Mouse (Mus musculus) lung, postnatal 0 days (tissue): ENCODE data around the gene Siva1. TPM values are rescaled to one million over a fixed set of nuclear protein-coding genes. Genes with fewer than 3 reads are reported as not detected.

ENCODE experiments used
- ATAC-seq: fragments of 200-750 bp; cut with Nextera tagmentation; 2 replicates; pipeline ENCODE4 v1.8.0; 2017; ENCODE audit warnings: moderate library complexity
- DNase-seq: peaks from one replicate; pipeline ENCODE4 v3.0.0-alpha.2; 2016; ENCODE audit warnings: low spot score
- H3K27ac ChIP-seq: fragments of 300-500 bp; sonication (generic); 2 replicates; pipeline ENCODE4 v1.5.1; 2014; ENCODE audit warnings: antibody characterized with exemption, mild to moderate bottlenecking, low read length, mixed read lengths
- H3K27me3 ChIP-seq: fragments of 300-500 bp; sonication (generic); replicated peaks from 2 replicates; pipeline ENCODE4 v1.6.1; 2014; ENCODE audit warnings: low read length, mixed read lengths; ENCODE audit not compliant: insufficient read depth
- H3K36me3 ChIP-seq: fragments of 300-500 bp; sonication (generic); 2 replicates; pipeline ENCODE4 v1.6.1; 2014; ENCODE audit warnings: low read length, mixed read lengths; ENCODE audit not compliant: insufficient read depth
- H3K4me1 ChIP-seq: fragments of 300-500 bp; sonication (generic); 2 replicates; pipeline ENCODE4 v1.6.1; 2014; ENCODE audit warnings: antibody characterized with exemption, low read depth, low read length, mixed read lengths; ENCODE audit not compliant: insufficient read depth
- H3K4me2 ChIP-seq: fragments of 300-500 bp; sonication (generic); replicated peaks from 2 replicates; pipeline ENCODE4 v1.6.1; 2014; ENCODE audit warnings: low read depth, mild to moderate bottlenecking, low read length, moderate library complexity, mixed read lengths
- H3K4me3 ChIP-seq: fragments of 300-500 bp; sonication (generic); 2 replicates; pipeline ENCODE4 v1.5.1; 2014; ENCODE audit warnings: low read depth, low read length
- H3K9ac ChIP-seq: fragments of 300-500 bp; sonication (generic); replicated peaks from 2 replicates; pipeline ENCODE4 v1.6.1; 2014; ENCODE audit warnings: low read depth, mild to moderate bottlenecking
- H3K9me3 ChIP-seq: fragments of 300-500 bp; sonication (generic); 2 replicates; pipeline ENCODE4 v1.6.1; 2016; ENCODE audit warnings: low read length, mixed read lengths
- CTCF ChIP-seq: IDR thresholded peaks from 2 replicates; pipeline ENCODE4 v1.5.1; 2016; ENCODE audit warnings: antibody characterized with exemption, mild to moderate bottlenecking
- EP300 ChIP-seq: IDR thresholded peaks from 2 replicates; pipeline ENCODE4 v1.6.1; 2016; ENCODE audit warnings: antibody characterized with exemption, mild to moderate bottlenecking, control low read depth
- WGBS: fragments of 180-500 bp; shearing (Covaris S2); extraction: QIAGEN DNeasy Blood & Tissue Kit; methylation state at CpG from one replicate; pipeline ENCODE4 v1.1.7; 2014; 5-methylcytosine and 5-hydroxymethylcytosine counted together
- polyA plus RNA-seq: library from polyadenylated mRNA; unstranded; fragments of >200 nt; fragmentation: Nextera tagmentation; extraction: Ambion mirVana; gene quantifications from 2 replicates; pipeline ENCODE4 v1.2.1, GENCODE M21; 2015

The Siva1 gene
- polyA plus RNA-seq, 1 experiment from 2014 or later: 152 TPM

DNA sequence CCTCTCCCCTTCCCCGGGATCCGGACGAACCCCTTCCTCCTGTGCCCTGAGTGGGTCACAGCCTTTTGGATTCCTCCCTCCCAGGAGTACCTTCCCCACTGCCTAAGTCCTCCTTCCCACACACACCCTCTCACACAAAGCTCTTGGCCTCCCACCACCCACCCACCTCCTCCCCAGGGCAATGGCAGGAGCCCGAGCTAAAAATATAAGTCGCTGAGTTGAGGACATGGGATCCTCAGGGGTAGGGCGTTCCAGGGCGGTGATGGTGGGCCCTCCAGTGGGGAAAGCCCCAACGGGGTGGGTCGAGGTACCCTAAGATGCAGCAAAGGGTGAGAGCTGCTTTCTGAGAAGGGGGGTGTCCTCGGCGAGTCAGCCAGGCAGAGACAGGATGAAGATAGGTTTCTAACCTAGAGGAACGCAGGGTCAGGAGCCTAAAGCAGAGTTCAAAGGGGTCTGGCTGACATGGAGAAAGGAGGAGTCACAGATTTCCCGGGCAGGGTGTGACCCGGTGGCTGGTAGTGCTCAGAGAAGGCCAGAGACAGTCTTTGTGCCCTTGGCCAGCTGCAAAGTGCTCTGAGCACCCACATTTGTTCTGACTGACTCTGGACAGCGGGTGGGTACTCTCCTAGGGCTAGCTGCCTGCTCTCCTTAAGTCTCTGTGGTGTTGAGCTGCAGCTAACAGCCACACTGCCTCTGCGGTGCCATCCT is 24.0 kb upstream of the Siva1 start:
- TF ChIP-seq EP300 (no peak), CTCF (no peak)
- Histone ChIP-seq H3K27me3 (peaks cover 4% of the 10 kb centered on the region; the same call in 1 of the 2 replicates), H3K4me2 (peak overlapping the region; percentile 90), H3K36me3 (no peaks in the 10 kb centered on the region), H3K9ac (peak overlapping the region; percentile 29; the same call in 1 of the 2 replicates), H3K9me3 (no peaks in the 10 kb centered on the region), H3K27ac (peak overlapping the region; percentile 72), H3K4me1 (peaks cover 6% of the 10 kb centered on the region), H3K4me3 (peak overlapping the region; percentile 45)
- DNase-seq: no peak
- no peak; the same call in 1 of the 2 replicates for ATAC-seq
- WGBS: 21% methylated on average over 13 of the region's 16 CpGs

DNA sequence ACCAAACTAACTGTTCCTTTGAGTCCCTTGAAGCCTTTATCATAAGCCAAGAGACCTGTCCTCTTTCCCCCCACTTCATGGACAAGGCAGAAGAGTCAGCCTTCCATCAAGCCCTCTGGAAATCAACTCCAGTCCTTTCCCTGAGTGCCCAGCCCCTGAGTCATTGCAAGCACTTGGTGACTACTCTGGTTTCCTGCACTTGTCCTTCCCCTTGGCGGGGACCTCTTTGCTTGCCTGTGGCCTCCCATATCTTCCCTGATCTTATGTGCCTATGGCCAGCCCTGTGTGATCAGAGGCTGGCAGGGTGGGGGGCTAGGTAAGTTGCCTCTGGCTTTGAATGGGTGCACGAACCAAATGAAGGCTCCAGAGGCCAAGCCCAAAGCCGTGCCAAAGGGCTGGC is 22.6 kb upstream of the Siva1 start:
- H3K27ac ChIP-seq: no peak overlapping the region
- H3K4me3 ChIP-seq: no peak overlapping the region
- no peaks in the 10 kb centered on the region for H3K36me3 ChIP-seq
- TF ChIP-seq EP300: no peak
- TF ChIP-seq CTCF: no peak
- ATAC-seq (no peak), DNase-seq (peak; percentile 61)
- no peak overlapping the region for H3K4me2 ChIP-seq
- no peaks in the 10 kb centered on the region for H3K9me3 ChIP-seq
- peaks cover 6% of the 10 kb centered on the region for H3K4me1 ChIP-seq
- no peak overlapping the region for H3K9ac ChIP-seq
- WGBS: 66% methylated on average over 3 of the region's 3 CpGs
- H3K27me3 ChIP-seq: peaks cover 4% of the 10 kb centered on the region; the same call in 1 of the 2 replicates

DNA sequence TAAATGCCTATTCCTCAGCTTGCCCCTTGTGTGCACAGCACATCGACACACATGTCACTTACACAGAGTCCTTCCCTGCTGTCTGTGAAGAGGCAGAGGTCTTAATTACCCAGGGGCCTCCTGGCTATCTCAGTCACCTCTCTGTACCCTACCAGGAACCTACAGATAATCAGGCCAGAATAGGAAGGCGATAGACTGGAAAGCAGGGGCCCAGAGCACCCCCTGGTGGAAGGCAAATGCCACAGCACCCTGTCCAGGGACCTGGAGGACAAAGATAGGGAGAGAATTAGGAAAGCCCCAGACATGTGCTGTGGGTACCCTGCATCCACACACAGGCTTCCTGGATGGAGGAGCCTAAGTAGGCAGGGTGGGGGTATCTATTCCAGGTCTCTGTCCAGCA is 20.7 kb upstream of the Siva1 start:
- H3K9ac ChIP-seq: no peak overlapping the region
- TF ChIP-seq CTCF: peak; percentile 91
- TF ChIP-seq EP300: no peak
- no peak overlapping the region for H3K4me3 ChIP-seq
- peaks cover 4% of the 10 kb centered on the region; the same call in 1 of the 2 replicates for H3K27me3 ChIP-seq
- no peaks in the 10 kb centered on the region for H3K36me3 ChIP-seq
- peak; percentile 77 for DNase-seq
- H3K4me2 ChIP-seq: no peak overlapping the region
- no peak for ATAC-seq
- H3K4me1 ChIP-seq: peaks cover 12% of the 10 kb centered on the region
- WGBS: 20% methylated on average over 2 of the region's 2 CpGs
- no peak overlapping the region for H3K27ac ChIP-seq
- H3K9me3 ChIP-seq: no peaks in the 10 kb centered on the region

DNA sequence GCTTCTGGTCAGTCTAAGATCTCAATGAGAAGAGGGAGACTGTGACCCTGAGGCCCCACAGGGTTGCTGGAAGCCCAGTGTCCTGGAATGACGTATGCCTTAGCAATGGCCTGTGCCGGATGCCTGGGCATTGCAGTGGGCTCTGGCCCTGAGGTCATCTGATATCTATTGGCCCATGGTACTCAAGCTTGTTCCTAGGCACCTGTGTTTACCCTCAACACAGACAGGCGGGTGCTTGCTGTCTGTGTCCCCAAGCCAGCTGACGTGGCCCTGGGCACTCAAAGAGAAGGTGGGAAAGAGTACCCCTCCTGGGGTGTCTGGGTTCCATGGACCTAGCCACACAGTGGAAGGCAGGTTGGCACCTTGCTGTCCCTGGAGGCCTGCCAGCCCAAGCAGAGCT is 18.8 kb upstream of the Siva1 start:
- H3K4me3 ChIP-seq: no peak overlapping the region
- TF ChIP-seq EP300: no peak
- TF ChIP-seq CTCF: no peak
- no peak overlapping the region for H3K27ac ChIP-seq
- no peaks in the 10 kb centered on the region for H3K36me3 ChIP-seq
- 70% methylated on average over 3 of the region's 4 CpGs for whole genome bisulfite sequencing
- H3K9me3 ChIP-seq: no peaks in the 10 kb centered on the region
- no peak overlapping the region for H3K9ac ChIP-seq
- DNase-seq (no peak), ATAC-seq (no peak)
- H3K4me1 ChIP-seq: peaks cover 15% of the 10 kb centered on the region
- peaks cover 4% of the 10 kb centered on the region; the same call in 1 of the 2 replicates for H3K27me3 ChIP-seq
- no peak overlapping the region for H3K4me2 ChIP-seq

DNA sequence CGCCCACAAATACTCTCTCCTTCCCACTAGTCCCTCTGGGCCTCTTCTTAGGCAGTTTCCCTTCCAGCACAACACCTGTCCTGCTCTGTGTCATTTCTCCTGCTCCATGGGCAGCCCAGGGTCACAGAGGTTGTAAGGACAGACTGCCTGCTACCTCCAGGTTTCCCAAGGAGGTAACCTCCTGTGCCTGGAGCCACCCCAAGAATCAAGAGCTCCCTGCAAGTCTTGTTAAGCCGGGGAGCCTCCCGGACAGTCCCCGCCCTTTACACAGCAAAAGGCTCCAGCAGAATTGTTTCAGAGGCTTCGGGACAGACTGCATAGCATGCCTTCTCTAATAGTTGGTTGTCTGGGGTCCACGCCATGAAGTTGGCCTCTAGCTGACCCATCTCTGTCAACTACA is 18.0 kb upstream of the Siva1 start:
- H3K4me2 ChIP-seq: no peak overlapping the region
- ATAC-seq: no peak

DNA sequence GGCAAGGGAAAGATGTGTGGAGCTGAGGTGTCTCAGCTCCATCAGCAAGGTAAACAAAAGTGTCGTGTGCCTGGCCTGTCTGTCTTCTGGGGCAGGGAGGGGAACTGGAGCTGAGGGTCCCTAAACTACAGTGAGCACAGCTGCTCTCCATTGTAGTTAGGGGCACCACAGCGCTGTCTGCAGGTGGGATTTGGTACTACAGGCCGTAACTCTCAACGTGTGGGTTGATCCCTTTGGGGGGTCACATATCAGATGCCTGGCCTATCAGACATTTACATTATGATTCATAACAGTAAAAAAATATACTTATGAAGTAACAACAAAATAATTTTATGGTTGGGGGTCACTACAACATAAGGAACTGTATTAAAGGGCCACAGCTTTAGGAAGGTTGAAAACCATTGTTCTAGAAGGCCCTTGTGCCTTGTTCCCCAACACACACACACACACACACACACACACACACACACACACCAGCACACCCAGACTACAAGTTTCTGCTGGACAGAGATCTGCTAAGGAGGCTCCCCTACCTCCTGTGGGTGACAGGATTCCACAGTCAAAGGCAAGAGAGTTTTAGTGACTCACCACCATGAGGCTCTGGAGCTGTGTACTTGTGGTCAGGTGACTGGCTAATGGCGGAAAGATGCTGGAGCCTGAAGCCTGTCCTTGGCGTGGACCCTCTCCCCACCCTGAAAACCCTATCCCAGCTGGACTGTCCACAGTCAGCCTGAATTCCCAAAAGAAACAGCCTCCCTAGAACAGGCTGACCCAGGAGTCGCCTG is 17.2 kb upstream of the Siva1 start:
- DNase-seq: peak; percentile 45
- H3K9me3 ChIP-seq: no peaks in the 10 kb centered on the region
- 63% methylated on average over 7 of the region's 7 CpGs for WGBS
- TF ChIP-seq CTCF (peak; percentile 67), EP300 (no peak)
- H3K4me1 ChIP-seq: peaks cover 21% of the 10 kb centered on the region
- H3K9ac ChIP-seq: no peak overlapping the region
- no peak overlapping the region for H3K4me3 ChIP-seq
- peaks cover 4% of the 10 kb centered on the region; the same call in 1 of the 2 replicates for H3K27me3 ChIP-seq
- no peak overlapping the region for H3K4me2 ChIP-seq
- H3K27ac ChIP-seq: 0 out of 2 replicates have a peak overlapping the region, but pooled peaks have one; percentile 85
- no peak for ATAC-seq
- H3K36me3 ChIP-seq: no peaks in the 10 kb centered on the region

More for the DNA sequence above, 18.0 kb upstream of the Siva1 start:
- H3K27me3 ChIP-seq: peaks cover 4% of the 10 kb centered on the region; the same call in 1 of the 2 replicates
- TF ChIP-seq CTCF: no peak
- TF ChIP-seq EP300: no peak
- H3K36me3 ChIP-seq: no peaks in the 10 kb centered on the region
- 0 out of 2 replicates have a peak overlapping the region, but pooled peaks have one; percentile 6 for H3K27ac ChIP-seq
- 68% methylated on average over 6 of the region's 6 CpGs for WGBS
- peaks cover 15% of the 10 kb centered on the region for H3K4me1 ChIP-seq
- H3K4me3 ChIP-seq: no peak overlapping the region
- no peaks in the 10 kb centered on the region for H3K9me3 ChIP-seq
- DNase-seq: no peak
- H3K9ac ChIP-seq: no peak overlapping the region
